Mouse (Mus musculus): ENCODE data around the gene Spata1.

GRCm38 (mm10) chr3:146521652-146522020 lies 22.1 kb upstream of the Spata1 start:
- TF ChIP-seq CTCF (IDR thresholded peaks at IDR 0.05; ENCODE audit: borderline replicate concordance, extremely low read depth, insufficient read depth, insufficient read length) (no peak), POLR2A (IDR thresholded peaks at IDR 0.05; ENCODE audit: borderline replicate concordance, extremely low read depth, insufficient read depth, insufficient read length, poor library complexity, severe bottlenecking) (no peak)

Data from brain, embryonic 14.5 days (tissue).